Mouse (Mus musculus) embryonic fibroblast, embryonic 13.5 days (primary cell): ENCODE measurements around the gene Cideb.

ENCODE experiments used
- CTCF ChIP-seq: IDR thresholded peaks from 2 replicates; pipeline ENCODE4 v1.5.1; 2011; ENCODE audit warnings: mild to moderate bottlenecking, control low read depth, low read length, moderate library complexity, borderline replicate concordance; ENCODE audit not compliant: insufficient read depth
- POLR2A ChIP-seq: IDR thresholded peaks from 2 replicates; pipeline ENCODE4 v1.6.1; 2011; ENCODE audit warnings: low read depth, mild to moderate bottlenecking, control low read depth, low read length, moderate library complexity

- TF ChIP-seq CTCF = no peak
- TF ChIP-seq POLR2A = no peak
Observed at GRCm38 (mm10) chr14:55730116-55730515, 28.1 kb downstream of the Cideb start.
